In the genomic region with DNA sequence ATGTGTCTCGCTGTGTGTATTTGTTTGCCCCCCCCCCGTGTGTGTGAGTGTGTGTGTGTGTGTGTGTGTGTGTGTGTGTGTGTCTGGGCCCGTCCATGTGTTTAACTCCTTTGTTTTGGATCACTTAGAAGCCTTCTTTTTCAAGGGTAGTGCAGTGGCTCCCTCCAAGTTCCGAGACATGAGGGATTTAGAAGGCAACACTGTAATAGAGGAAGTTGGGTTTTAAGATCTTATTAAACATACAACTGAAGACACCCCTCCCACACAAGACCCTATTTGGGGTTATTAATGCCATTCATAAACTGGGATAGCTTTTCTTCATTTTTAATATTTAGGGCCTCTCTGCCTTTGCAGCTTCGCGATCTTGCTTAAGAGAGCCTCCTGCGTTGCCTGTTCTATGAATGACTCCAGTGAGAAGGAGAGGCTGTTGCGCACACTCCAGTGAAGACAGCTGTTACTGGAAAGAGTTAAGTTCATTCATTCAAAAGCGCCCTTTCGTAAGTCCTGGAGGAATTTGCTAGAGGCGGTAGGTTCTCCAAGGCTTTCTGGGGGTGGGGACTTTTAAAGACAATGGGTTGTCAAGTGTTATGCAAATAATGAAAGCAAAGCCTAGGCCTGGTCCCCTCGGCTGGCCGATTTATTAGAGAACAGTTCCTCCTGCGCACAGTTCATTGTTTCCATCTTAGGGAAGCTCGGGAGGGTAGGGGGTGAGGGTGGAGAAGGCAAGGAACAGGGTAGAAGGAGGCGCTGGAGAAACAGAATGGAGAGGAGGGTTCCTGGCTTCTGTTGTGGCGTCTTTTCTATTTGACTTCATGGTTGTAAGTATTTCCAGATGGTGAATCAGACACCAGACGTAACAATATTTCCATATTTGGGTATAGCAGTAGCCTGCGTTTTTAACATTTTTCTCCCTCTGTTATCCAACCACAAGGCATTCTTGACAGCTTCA, we compare ENCODE assay signal across 8 mouse cellular contexts. TPM values are rescaled to one million over a fixed set of nuclear protein-coding genes. Genes with fewer than 3 reads are reported as not detected.
A peak's percentile ranks its signal among the peaks of the same experiment; 100 is the strongest.
DNase-seq lines count a peak whose midpoint lies in the region; ATAC-seq and TF ChIP-seq lines count a peak whose summit lies in the region.

No protein-coding gene starts in this region.

- peaks cover 41% of the 10 kb centered on the region for H3K27me3 ChIP-seq in hindbrain, embryonic 12.5 days
- peaks cover 35% of the 10 kb centered on the region for H3K27me3 ChIP-seq in liver, postnatal 0 days (ENCODE audit: insufficient read depth, low read length)
- peaks cover 4% of the 10 kb centered on the region; the same call in 1 of the 2 replicates for H3K27me3 ChIP-seq in small intestine, adult 2 months (ENCODE audit: control insufficient read depth, insufficient read depth, low read length)

- no peak for TF ChIP-seq POLR2A in small intestine, adult 2 months (IDR thresholded peaks at IDR 0.05; ENCODE audit: low read depth, low read length)

- H3K9me3 ChIP-seq in hindbrain, embryonic 12.5 days (replicated peaks): no peaks in the 10 kb centered on the region
- no peaks in the 10 kb centered on the region for H3K9me3 ChIP-seq in liver, postnatal 0 days (ENCODE audit: low read length)

- peak; percentile 16; the same call in 1 of the 2 replicates for ATAC-seq in hindbrain, embryonic 12.5 days (ENCODE audit: low FRiP score)
- no peak for ATAC-seq in liver, postnatal 0 days

- TF ChIP-seq CTCF in liver, postnatal 0 days (IDR thresholded peaks at IDR 0.05; ENCODE audit: low read depth): no peak
- no peak for TF ChIP-seq CTCF in small intestine, adult 2 months (IDR thresholded peaks at IDR 0.05; ENCODE audit: extremely low read depth, insufficient read length, insufficient replicate concordance, low read depth, low read length)

- no peak for TF ChIP-seq EP300 in liver, postnatal 0 days (IDR thresholded peaks at IDR 0.05; ENCODE audit: low read depth)

- peak overlapping the region; percentile 24; the same call in 1 of the 2 replicates for H3K9ac ChIP-seq in hindbrain, embryonic 12.5 days
- H3K9ac ChIP-seq in liver, postnatal 0 days (replicated peaks): no peak overlapping the region

- H3K36me3 ChIP-seq in hindbrain, embryonic 12.5 days: no peaks in the 10 kb centered on the region
- 0 out of 2 replicates have a peak, but pooled peaks cover 4% of the 10 kb centered on the region for H3K36me3 ChIP-seq in liver, postnatal 0 days (replicated peaks; ENCODE audit: insufficient read depth, low read length)
- H3K36me3 ChIP-seq in small intestine, adult 2 months (ENCODE audit: control insufficient read depth, insufficient read depth, low read length): 0 out of 2 replicates have a peak, but pooled peaks cover 1% of the 10 kb centered on the region

- H3K4me1 ChIP-seq in hindbrain, embryonic 12.5 days: peaks cover 60% of the 10 kb centered on the region
- H3K4me1 ChIP-seq in liver, postnatal 0 days (ENCODE audit: insufficient read depth): peaks cover 10% of the 10 kb centered on the region; the same call in 1 of the 2 replicates
- H3K4me1 ChIP-seq in small intestine, adult 2 months (ENCODE audit: control insufficient read depth, insufficient read depth, insufficient read length, low read length): peaks cover 6% of the 10 kb centered on the region; the same call in 1 of the 2 replicates

- DNase-seq in kidney, adult 9 months: peak; percentile 29
- no peak for DNase-seq in kidney, adult 11 months
- peak; percentile 76 for DNase-seq in fibroblast of lung, adult 2 months (ENCODE audit: low read depth)
- DNase-seq in liver, postnatal 0 days: no peak
- DNase-seq in urinary bladder, postnatal 14 days (ENCODE audit: low spot score): no peak
- DNase-seq in right cerebral cortex, postnatal 36 days (ENCODE audit: low spot score in 2 of 2): no peak

- WGBS in hindbrain, embryonic 12.5 days: 2% methylated on average over 19 of the region's 19 CpGs
- WGBS in liver, postnatal 0 days (ENCODE audit: insufficient replicate concordance): 19% methylated on average over 19 of the region's 19 CpGs
- 62% methylated on average over 19 of the region's 19 CpGs for WGBS in small intestine, adult 2 months

- peak overlapping the region; percentile 58 for H3K27ac ChIP-seq in hindbrain, embryonic 12.5 days
- peak overlapping the region; percentile 39; the same call in 1 of the 2 replicates for H3K27ac ChIP-seq in liver, postnatal 0 days (ENCODE audit: low read depth)
- H3K27ac ChIP-seq in small intestine, adult 2 months (ENCODE audit: insufficient read depth, low read depth, low read length): peak overlapping the region; percentile 92

- H3K4me2 ChIP-seq in hindbrain, embryonic 12.5 days (replicated peaks): peak overlapping the region; percentile 87
- peak overlapping the region; percentile 75 for H3K4me2 ChIP-seq in liver, postnatal 0 days (ENCODE audit: low read depth, low read length)

- peak overlapping the region; percentile 53 for H3K4me3 ChIP-seq in hindbrain, embryonic 12.5 days
- H3K4me3 ChIP-seq in liver, postnatal 0 days (ENCODE audit: low read depth, low read length): 0 out of 2 replicates have a peak overlapping the region, but pooled peaks have one; percentile 13
- peak overlapping the region; percentile 42 for H3K4me3 ChIP-seq in small intestine, adult 2 months (ENCODE audit: low read depth, low read length)

RNA-seq across cellular contexts. Expression of gene Ccn1, which starts 1.5 kb away (rescaled TPM):
- 40.8 and 41.9 TPM in 2 replicates for polyA plus RNA-seq in hindbrain, embryonic 12.5 days (2016; fragmentation: Nextera tagmentation; extraction: Ambion mirVana)
- 3.5 and 3.9 TPM in 2 replicates for polyA plus RNA-seq in liver, postnatal 0 days (2015; fragmentation: Nextera tagmentation; extraction: Ambion mirVana)
- 6.1 and 7.5 TPM in 2 replicates for polyA plus RNA-seq in small intestine, adult 2 months (2012; rRNA removed)

Comparison
In these comparisons a context has a peak if more than half of its experiments do, and no peak if none do; other contexts are left out.
1. DNase-seq: peak in kidney, adult 9 months (single experiment) and fibroblast of lung, adult 2 months (single experiment); none in kidney, adult 11 months (single experiment), liver, postnatal 0 days (single experiment), urinary bladder, postnatal 14 days (single experiment) and right cerebral cortex, postnatal 36 days (0 of 2).
2. H3K27ac ChIP-seq: peak in every context shown above with its lines; median percentile 92 in small intestine, adult 2 months; 58 in hindbrain, embryonic 12.5 days; 39 in liver, postnatal 0 days.
3. Peak in every context shown above with its lines, with median percentiles within 50 percentile points of each other: H3K4me3 ChIP-seq.